Mouse (Mus musculus): ENCODE measurements around the gene Nfib.

DNA sequence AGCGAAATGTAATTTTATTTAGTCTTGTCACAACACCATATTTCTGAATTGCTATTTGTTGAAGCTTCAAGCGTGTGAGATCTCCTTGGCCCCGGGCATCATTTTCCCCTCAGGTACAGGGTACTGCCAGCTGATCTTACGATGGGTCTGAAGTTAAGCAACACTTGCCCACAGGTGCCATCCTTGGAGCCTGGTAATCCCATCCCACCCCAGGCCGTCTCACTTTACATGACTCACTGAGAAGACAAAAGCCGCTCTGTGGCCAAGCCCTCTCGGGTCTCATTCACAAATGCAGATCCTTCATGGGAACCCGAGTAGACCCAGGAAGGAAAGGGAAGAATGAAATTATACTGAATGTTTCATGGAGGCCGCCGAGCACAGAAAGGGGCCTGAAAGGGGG, 18.5 kb upstream of the Nfib start:
- TF ChIP-seq EP300 (IDR thresholded peaks at IDR 0.05) (no peak), CTCF (IDR thresholded peaks at IDR 0.05) (no peak)

Data from lung, postnatal 0 days (tissue).